Mouse (Mus musculus) forebrain, embryonic 11.5 days (tissue): Measurements from ENCODE around the gene Hopx. TPM values are rescaled to one million over a fixed set of nuclear protein-coding genes. Genes with fewer than 3 reads are reported as not detected.

Source experiments
- ATAC-seq: fragments of 200-750 bp; cut with Nextera tagmentation; replicated peaks from 2 replicates; pipeline ENCODE4 v1.8.0; 2017; ENCODE audit warnings: moderate TSS enrichment; ENCODE audit not compliant: low FRiP score
- DNase-seq: peaks from one replicate; pipeline ENCODE4 v3.0.0-alpha.2; 2017; ENCODE audit warnings: low spot score
- H3K27ac ChIP-seq: fragments of 300-500 bp; sonication (generic); 2 replicates; pipeline ENCODE4 v1.5.1; 2014; ENCODE audit warnings: low read depth, low read length
- H3K27me3 ChIP-seq: fragments of 300-500 bp; sonication (generic); 2 replicates; pipeline ENCODE4 v1.6.1; 2014; ENCODE audit warnings: mild to moderate bottlenecking, low read length, mixed read lengths; ENCODE audit not compliant: control insufficient read depth, insufficient read depth
- H3K36me3 ChIP-seq: fragments of 300-500 bp; sonication (generic); 2 replicates; pipeline ENCODE4 v1.6.1; 2014; ENCODE audit warnings: mild to moderate bottlenecking, low read length, moderate library complexity, mixed read lengths; ENCODE audit not compliant: control insufficient read depth, insufficient read depth
- H3K4me1 ChIP-seq: fragments of 300-500 bp; sonication (generic); replicated peaks from 2 replicates; pipeline ENCODE4 v1.6.1; 2014; ENCODE audit warnings: low read length, mixed read lengths; ENCODE audit not compliant: control insufficient read depth, insufficient read depth
- H3K4me2 ChIP-seq: fragments of 300-500 bp; sonication (generic); 2 replicates; pipeline ENCODE4 v1.6.1; 2014; ENCODE audit warnings: low read depth, mild to moderate bottlenecking, low read length, moderate library complexity, mixed read lengths; ENCODE audit not compliant: severe bottlenecking
- H3K4me3 ChIP-seq: fragments of 300-500 bp; sonication (generic); 2 replicates; pipeline ENCODE4 v1.5.1; 2014; ENCODE audit warnings: low read depth, low read length
- H3K9ac ChIP-seq: fragments of 300-500 bp; sonication (generic); 2 replicates; pipeline ENCODE4 v1.6.1; 2014; ENCODE audit warnings: low read length
- H3K9me3 ChIP-seq: fragments of 300-500 bp; sonication (generic); 2 replicates; pipeline ENCODE4 v1.6.1; 2016; ENCODE audit warnings: low read length, mixed read lengths; ENCODE audit not compliant: control insufficient read depth
- WGBS: fragments of 180-500 bp; shearing (Covaris S2); extraction: QIAGEN DNeasy Blood & Tissue Kit; methylation state at CpG from one replicate; pipeline ENCODE4 v1.1.7; 2014; 5-methylcytosine and 5-hydroxymethylcytosine counted together
- polyA plus RNA-seq: library from polyadenylated mRNA; unstranded; fragments of >200 nt; fragmentation: Nextera tagmentation; extraction: Ambion mirVana; gene quantifications from 2 replicates; pipeline ENCODE4 v1.2.1, GENCODE M21; 2014

Hopx gene
- polyA plus RNA-seq, 1 experiment from 2014 or later: 0.63 TPM

- DNase-seq (no peak), ATAC-seq (no peak)
- Histone ChIP-seq H3K9me3 (no peaks in the 10 kb centered on the region), H3K27ac (no peak overlapping the region), H3K4me3 (no peak overlapping the region), H3K4me1 (no peaks in the 10 kb centered on the region), H3K36me3 (no peaks in the 10 kb centered on the region), H3K4me2 (no peak overlapping the region), H3K9ac (no peak overlapping the region), H3K27me3 (no peaks in the 10 kb centered on the region; the same call in 1 of the 2 replicates)
- 89% methylated on average over 7 of the region's 7 CpGs for WGBS
Measured at GRCm38 (mm10) chr5:77151075-77151474, 36.2 kb upstream of the Hopx start.

GRCm38 (mm10) chr5:77148021-77148621 is 33.2 kb upstream of the Hopx start:
- Histone ChIP-seq H3K4me3 (no peak overlapping the region), H3K36me3 (no peaks in the 10 kb centered on the region), H3K27ac (no peak overlapping the region), H3K9ac (no peak overlapping the region), H3K4me2 (no peak overlapping the region), H3K27me3 (no peaks in the 10 kb centered on the region), H3K9me3 (no peaks in the 10 kb centered on the region), H3K4me1 (no peaks in the 10 kb centered on the region; the same call in 1 of the 2 replicates)
- no peak for ATAC-seq
- DNase-seq: peak; percentile 27
- WGBS: 83% methylated on average over 6 of the region's 6 CpGs

- no peak overlapping the region for H3K9ac ChIP-seq
- no peak for DNase-seq
- no peak overlapping the region for H3K27ac ChIP-seq
- H3K27me3 ChIP-seq: no peaks in the 10 kb centered on the region
- no peaks in the 10 kb centered on the region; the same call in 1 of the 2 replicates for H3K4me1 ChIP-seq
- H3K4me2 ChIP-seq: no peak overlapping the region
- H3K9me3 ChIP-seq: no peaks in the 10 kb centered on the region
- 51% methylated on average over 4 of the region's 4 CpGs for WGBS
- ATAC-seq: no peak
- H3K36me3 ChIP-seq: no peaks in the 10 kb centered on the region
- H3K4me3 ChIP-seq: no peak overlapping the region
Measured at GRCm38 (mm10) chr5:77146459-77147170, 31.7 kb upstream of the Hopx start.

GRCm38 (mm10) chr5:77144647-77145046 is 29.7 kb upstream of the Hopx start:
- Histone ChIP-seq H3K36me3 (no peaks in the 10 kb centered on the region), H3K27me3 (no peaks in the 10 kb centered on the region), H3K9me3 (no peaks in the 10 kb centered on the region), H3K27ac (no peak overlapping the region), H3K9ac (no peak overlapping the region), H3K4me1 (no peaks in the 10 kb centered on the region; the same call in 1 of the 2 replicates), H3K4me2 (no peak overlapping the region), H3K4me3 (no peak overlapping the region)
- 72% methylated on average over 5 of the region's 5 CpGs for WGBS
- DNase-seq: no peak
- no peak for ATAC-seq

GRCm38 (mm10) chr5:77143076-77143475 is 28.2 kb upstream of the Hopx start:
- no peak for ATAC-seq
- WGBS: 87% methylated on average over 3 of the region's 3 CpGs
- no peak for DNase-seq
- no peaks in the 10 kb centered on the region for H3K27me3 ChIP-seq
- no peaks in the 10 kb centered on the region for H3K9me3 ChIP-seq
- H3K4me2 ChIP-seq: no peak overlapping the region
- H3K9ac ChIP-seq: no peak overlapping the region
- H3K27ac ChIP-seq: no peak overlapping the region
- H3K4me1 ChIP-seq: peaks cover 1% of the 10 kb centered on the region; the same call in 1 of the 2 replicates
- H3K36me3 ChIP-seq: no peaks in the 10 kb centered on the region
- no peak overlapping the region for H3K4me3 ChIP-seq

- Histone ChIP-seq H3K4me3 (no peak overlapping the region), H3K4me1 (peaks cover 7% of the 10 kb centered on the region; the same call in 1 of the 2 replicates), H3K9me3 (no peaks in the 10 kb centered on the region), H3K4me2 (no peak overlapping the region), H3K36me3 (no peaks in the 10 kb centered on the region), H3K27ac (no peak overlapping the region), H3K9ac (no peak overlapping the region), H3K27me3 (no peaks in the 10 kb centered on the region)
- DNase-seq: no peak
- no peak for ATAC-seq
- WGBS: 88% methylated on average over 7 of the region's 7 CpGs
Measured at GRCm38 (mm10) chr5:77141336-77141735, 26.4 kb upstream of the Hopx start.

- no peak for ATAC-seq
- no peak for DNase-seq
- 92% methylated on average over 6 of the region's 6 CpGs for WGBS
Measured at GRCm38 (mm10) chr5:77140861-77141260, 25.9 kb upstream of the Hopx start.

GRCm38 (mm10) chr5:77140108-77140507 is 25.2 kb upstream of the Hopx start:
- Histone ChIP-seq H3K4me1 (peaks cover 7% of the 10 kb centered on the region; the same call in 1 of the 2 replicates), H3K4me2 (no peak overlapping the region), H3K9ac (no peak overlapping the region), H3K9me3 (no peaks in the 10 kb centered on the region), H3K36me3 (no peaks in the 10 kb centered on the region), H3K27ac (no peak overlapping the region), H3K27me3 (no peaks in the 10 kb centered on the region), H3K4me3 (no peak overlapping the region)
- ATAC-seq (no peak), DNase-seq (no peak)
- WGBS: 69% methylated on average over 6 of the region's 6 CpGs

More at GRCm38 (mm10) chr5:77140861-77141260, 25.9 kb upstream of the Hopx start:
- Histone ChIP-seq H3K4me3 (no peak overlapping the region), H3K36me3 (no peaks in the 10 kb centered on the region), H3K9me3 (no peaks in the 10 kb centered on the region), H3K4me2 (no peak overlapping the region), H3K27ac (no peak overlapping the region), H3K27me3 (no peaks in the 10 kb centered on the region), H3K9ac (no peak overlapping the region), H3K4me1 (peaks cover 7% of the 10 kb centered on the region; the same call in 1 of the 2 replicates)
